Mouse (Mus musculus) left cerebral cortex, adult 2 months (tissue): ENCODE measurements at regions not wholly inside any gene's neighbourhood (a gene's known extent, or its start where the extent isn't known, plus 50 kb on each side); places are given as distances from the start of the nearest gene placed in this dataset.

Experiments used
- DNase-seq, 2 experiments: peaks; one replicate each; pipeline ENCODE4 v3.0.0; 2021 to 2022; ENCODE audit warnings: low spot score in 2 of 2, mixed read lengths in 1 of 2; ENCODE audit errors: extremely low spot score in 1 of 2
- H3K27ac ChIP-seq: fragments of 200-600 bp; 2 replicates; pipeline ENCODE4 v1.8.1; 2022
- H3K4me3 ChIP-seq: fragments of 200-600 bp; 2 replicates; pipeline ENCODE4 v1.8.1; 2022
- CTCF ChIP-seq: fragments of 200-600 bp; IDR thresholded peaks from 2 replicates; pipeline ENCODE4 v1.8.1; 2022; ENCODE audit warnings: antibody characterized with exemption, mild to moderate bottlenecking, moderate library complexity
- intact Hi-C: fragments of 180-260 bp; cut with DNase I; formaldehyde crosslinking; loops from one replicate; pipeline ENCODE4 v1.15.1; 2025

GRCm38 (mm10) chr1:119279261-119279660, 142.8 kb downstream of the Inhbb start:
- Histone ChIP-seq H3K27ac (no peak overlapping the region), H3K4me3 (no peak overlapping the region)
- intact Hi-C loops = no loop called here
- no peak for TF ChIP-seq CTCF
- no peak for DNase-seq

- no peak for TF ChIP-seq CTCF
- no peak for DNase-seq
- intact Hi-C loops = no loop called here
- no peak overlapping the region for H3K4me3 ChIP-seq
- no peak overlapping the region for H3K27ac ChIP-seq
These were observed 143.4 kb downstream of the Inhbb start for GRCm38 (mm10) chr1:119278528-119279201.

- intact Hi-C loops = no loop called here
- no peak overlapping the region for H3K4me3 ChIP-seq
- DNase-seq = no peak
- no peak overlapping the region for H3K27ac ChIP-seq
- TF ChIP-seq CTCF = no peak
These were observed 144.1 kb downstream of the Inhbb start for GRCm38 (mm10) chr1:119277990-119278389.

GRCm38 (mm10) chr1:119266013-119266412, 156.0 kb downstream of the Inhbb start:
- Histone ChIP-seq H3K4me3 (no peak overlapping the region), H3K27ac (no peak overlapping the region)
- no peak for DNase-seq
- intact Hi-C loops = no loop called here
- TF ChIP-seq CTCF = no peak

- no peak for DNase-seq
- intact Hi-C loops = no loop called here
- Histone ChIP-seq H3K27ac (no peak overlapping the region), H3K4me3 (no peak overlapping the region)
- TF ChIP-seq CTCF = no peak
These were observed 156.7 kb downstream of the Inhbb start for GRCm38 (mm10) chr1:119265192-119265891.

GRCm38 (mm10) chr1:119259455-119259854, 162.6 kb downstream of the Inhbb start:
- DNase-seq = peak in 1 of 2 experiments; percentile 24
- intact Hi-C loops = loop anchor here (5.0 kb wide), 1 partner anchor 88 kb away; no protein-coding TSS in a partner anchor
- no peak for TF ChIP-seq CTCF
- no peak overlapping the region for H3K4me3 ChIP-seq
- no peak overlapping the region for H3K27ac ChIP-seq

- TF ChIP-seq CTCF = no peak
- intact Hi-C loops = loop anchor here (2.0 to 5.0 kb wide), 2 partner anchors 91 to 164 kb away; no protein-coding TSS in a partner anchor
- no peak overlapping the region; the same call in 1 of the 2 replicates for H3K27ac ChIP-seq
- no peak overlapping the region for H3K4me3 ChIP-seq
- DNase-seq = peak; percentile 61 to 72
These were observed 165.3 kb downstream of the Inhbb start for GRCm38 (mm10) chr1:119256769-119257168.

- intact Hi-C loops = loop anchor here (2.0 to 5.0 kb wide), 2 partner anchors 91 to 165 kb away; no protein-coding TSS in a partner anchor
- TF ChIP-seq CTCF = peak; percentile 15; the same call in 1 of the 2 replicates
- H3K4me3 ChIP-seq = no peak overlapping the region
- no peak for DNase-seq
- no peak overlapping the region; the same call in 1 of the 2 replicates for H3K27ac ChIP-seq
These were observed 166.0 kb downstream of the Inhbb start for GRCm38 (mm10) chr1:119256097-119256473.

- peak in 1 of 2 experiments; percentile 34 for DNase-seq
- H3K4me3 ChIP-seq = no peak overlapping the region
- H3K27ac ChIP-seq = no peak overlapping the region
- intact Hi-C loops = loop anchor here (2.0 to 5.0 kb wide), 2 partner anchors 92 to 165 kb away; no protein-coding TSS in a partner anchor
- TF ChIP-seq CTCF = no peak
These were observed 166.5 kb downstream of the Inhbb start for GRCm38 (mm10) chr1:119255386-119256096.

GRCm38 (mm10) chr1:119254928-119255327, 167.1 kb downstream of the Inhbb start:
- intact Hi-C loops = loop anchor here (5.0 kb wide), 1 partner anchor 92 kb away; no protein-coding TSS in a partner anchor
- Histone ChIP-seq H3K4me3 (no peak overlapping the region), H3K27ac (no peak overlapping the region)
- no peak for TF ChIP-seq CTCF
- DNase-seq = no peak

GRCm38 (mm10) chr1:119253371-119253851, 168.6 kb downstream of the Inhbb start:
- Histone ChIP-seq H3K27ac (no peak overlapping the region), H3K4me3 (no peak overlapping the region)
- TF ChIP-seq CTCF = no peak
- intact Hi-C loops = no loop called here
- no peak for DNase-seq

GRCm38 (mm10) chr1:119252403-119252802, 169.6 kb downstream of the Inhbb start:
- Histone ChIP-seq H3K27ac (no peak overlapping the region), H3K4me3 (no peak overlapping the region)
- no peak for TF ChIP-seq CTCF
- intact Hi-C loops = no loop called here
- no peak for DNase-seq
